Mouse (Mus musculus) lung, postnatal 10 days (tissue): Measurements from ENCODE around the gene Ppp5c.
A peak's percentile ranks its signal among the peaks of the same experiment; 100 is the strongest.

Experiments
- DNase-seq: peaks from one replicate; pipeline ENCODE4 v3.0.0; 2021

The Ppp5c gene

GRCm38 (mm10) chr7:17011909-17012590 is 15.7 kb downstream of the Ppp5c start:
- no peak for DNase-seq

- DNase-seq, result peak; percentile 41
Measured at GRCm38 (mm10) chr7:17010010-17010347, 17.7 kb downstream of the Ppp5c start.

GRCm38 (mm10) chr7:17009326-17010009 is 18.3 kb downstream of the Ppp5c start:
- no peak for DNase-seq

- DNase-seq, result peak; percentile 39
Measured at GRCm38 (mm10) chr7:17007300-17007699, 20.4 kb downstream of the Ppp5c start.

- no peak for DNase-seq
Measured at GRCm38 (mm10) chr7:17004716-17005115, 23.0 kb downstream of the Ppp5c start.

- DNase-seq, result no peak
Measured at GRCm38 (mm10) chr7:17003230-17003960, 24.3 kb downstream of the Ppp5c start.

GRCm38 (mm10) chr7:17002375-17003195 is 25.1 kb downstream of the Ppp5c start:
- peak; percentile 89 for DNase-seq

- DNase-seq, result peak; percentile 89
Measured at GRCm38 (mm10) chr7:16999650-17000049, 28.1 kb downstream of the Ppp5c start.

- DNase-seq, result no peak
Measured at GRCm38 (mm10) chr7:16999233-16999632, 28.5 kb downstream of the Ppp5c start.

GRCm38 (mm10) chr7:16995345-16995744 is 32.4 kb downstream of the Ppp5c start:
- DNase-seq, result no peak

GRCm38 (mm10) chr7:16994400-16994799 is 33.3 kb downstream of the Ppp5c start:
- peak; percentile 28 for DNase-seq

- peak; percentile 90 for DNase-seq
Measured at GRCm38 (mm10) chr7:16993651-16994399, 33.9 kb downstream of the Ppp5c start.

- no peak for DNase-seq
Measured at GRCm38 (mm10) chr7:16992451-16992807, 35.3 kb downstream of the Ppp5c start, which contains the start of gene Ccdc8. Gene Ccdc8, plus strand, starts transcription at chr7:16992708.

GRCm38 (mm10) chr7:16991681-16992450 is 35.9 kb downstream of the Ppp5c start:
- DNase-seq, result no peak

- DNase-seq, result peak; percentile 49
Measured at GRCm38 (mm10) chr7:16990006-16990744, 37.5 kb downstream of the Ppp5c start.

- DNase-seq, result peak; percentile 77
Measured at GRCm38 (mm10) chr7:16988405-16988804, 39.3 kb downstream of the Ppp5c start.

- DNase-seq, result no peak
Measured at GRCm38 (mm10) chr7:16987541-16988149, 40.1 kb downstream of the Ppp5c start.

- peak; percentile 60 for DNase-seq
Measured at GRCm38 (mm10) chr7:16982859-16983568, 44.7 kb downstream of the Ppp5c start, which contains the start of gene Gm42372. Gene Gm42372, plus strand, starts transcription at chr7:16983086.

- peak; percentile 71 for DNase-seq
Measured at GRCm38 (mm10) chr7:16980348-16980747, 47.4 kb downstream of the Ppp5c start.
